Mouse (Mus musculus) testis, adult 2 months (tissue): ENCODE measurements around the gene Adgrf1. TPM values are rescaled to one million over a fixed set of nuclear protein-coding genes. Genes with fewer than 3 reads are reported as not detected.

ENCODE experiments used
- H3K27ac ChIP-seq: fragments of 200-500 bp; 2 replicates; pipeline ENCODE4 v1.5.1; 2012; ENCODE audit warnings: low read depth, low read length; ENCODE audit not compliant: control insufficient read depth, insufficient read depth
- H3K27me3 ChIP-seq: fragments of 200-500 bp; 2 replicates; pipeline ENCODE4 v1.6.1; 2012; ENCODE audit warnings: mild to moderate bottlenecking, low read length, moderate library complexity; ENCODE audit not compliant: control insufficient read depth, insufficient read depth
- H3K36me3 ChIP-seq: fragments of 200-500 bp; 2 replicates; pipeline ENCODE4 v1.6.1; 2012; ENCODE audit warnings: mild to moderate bottlenecking, low read length; ENCODE audit not compliant: control insufficient read depth, insufficient read depth
- H3K4me1 ChIP-seq: fragments of 200-500 bp; 2 replicates; pipeline ENCODE4 v1.6.1; 2012; ENCODE audit warnings: low read length; ENCODE audit not compliant: control insufficient read depth, insufficient read depth
- H3K4me3 ChIP-seq: fragments of 200-500 bp; 2 replicates; pipeline ENCODE4 v1.5.1; 2012; ENCODE audit warnings: low read depth, mild to moderate bottlenecking, low read length, moderate library complexity, mixed read lengths; ENCODE audit not compliant: control insufficient read depth
- CTCF ChIP-seq: fragments of 200-500 bp; IDR thresholded peaks from 2 replicates; pipeline ENCODE4 v1.5.1; 2012; ENCODE audit warnings: low read depth, mild to moderate bottlenecking, inconsistent platforms, low read length, moderate library complexity; ENCODE audit not compliant: control insufficient read depth, insufficient read depth, insufficient replicate concordance
- POLR2A ChIP-seq: fragments of 200-500 bp; IDR thresholded peaks from 2 replicates; pipeline ENCODE4 v1.6.1; 2012; ENCODE audit warnings: low read depth, mild to moderate bottlenecking, inconsistent platforms, low read length, moderate library complexity; ENCODE audit not compliant: control insufficient read depth
- polyA plus RNA-seq: library from polyadenylated mRNA; depleted of rRNA; stranded (reverse); fragments of >200 nt; gene quantifications from 2 replicates; pipeline ENCODE4 v1.2.3, GENCODE M21; 2012

Gene Adgrf1
- polyA plus RNA-seq, 1 experiment: 0.09 TPM

GRCm38 (mm10) chr17:43267046-43267749 lies 2.9 kb upstream of the Adgrf1 start:
- no peak overlapping the region for H3K4me3 ChIP-seq

GRCm38 (mm10) chr17:43276220-43276619 lies 6.1 kb downstream of the Adgrf1 start:
- TF ChIP-seq POLR2A (no peak), CTCF (no peak)
- Histone ChIP-seq H3K27ac (no peak overlapping the region), H3K4me1 (no peaks in the 10 kb centered on the region), H3K4me3 (no peak overlapping the region), H3K27me3 (no peaks in the 10 kb centered on the region), H3K36me3 (no peaks in the 10 kb centered on the region)

More at GRCm38 (mm10) chr17:43267046-43267749, 2.9 kb upstream of the Adgrf1 start:
- Histone ChIP-seq H3K4me1 (no peaks in the 10 kb centered on the region; the same call in 1 of the 2 replicates), H3K36me3 (no peaks in the 10 kb centered on the region), H3K27ac (no peak overlapping the region), H3K27me3 (no peaks in the 10 kb centered on the region)
- no peak for TF ChIP-seq POLR2A
- peak; percentile 85 for TF ChIP-seq CTCF

- no peak overlapping the region for H3K27ac ChIP-seq
- TF ChIP-seq POLR2A (no peak), CTCF (no peak)
Measured at GRCm38 (mm10) chr17:43277223-43277622, 7.1 kb downstream of the Adgrf1 start.

GRCm38 (mm10) chr17:43279671-43280070 lies 9.5 kb downstream of the Adgrf1 start:
- no peaks in the 10 kb centered on the region for H3K4me1 ChIP-seq
- no peaks in the 10 kb centered on the region for H3K27me3 ChIP-seq
- no peak overlapping the region for H3K27ac ChIP-seq
- H3K36me3 ChIP-seq: no peaks in the 10 kb centered on the region
- no peak for TF ChIP-seq POLR2A
- TF ChIP-seq CTCF: no peak
- H3K4me3 ChIP-seq: no peak overlapping the region

More at GRCm38 (mm10) chr17:43277223-43277622, 7.1 kb downstream of the Adgrf1 start:
- no peaks in the 10 kb centered on the region for H3K4me1 ChIP-seq
- H3K27me3 ChIP-seq: no peaks in the 10 kb centered on the region
- H3K4me3 ChIP-seq: no peak overlapping the region
- H3K36me3 ChIP-seq: no peaks in the 10 kb centered on the region

- Histone ChIP-seq H3K27ac (no peak overlapping the region), H3K36me3 (no peaks in the 10 kb centered on the region), H3K27me3 (no peaks in the 10 kb centered on the region), H3K4me1 (no peaks in the 10 kb centered on the region), H3K4me3 (no peak overlapping the region)
- TF ChIP-seq CTCF (no peak), POLR2A (no peak)
Measured at GRCm38 (mm10) chr17:43282353-43282752, 12.2 kb downstream of the Adgrf1 start.

GRCm38 (mm10) chr17:43282828-43283227 lies 12.7 kb downstream of the Adgrf1 start:
- Histone ChIP-seq H3K27me3 (no peaks in the 10 kb centered on the region), H3K36me3 (no peaks in the 10 kb centered on the region), H3K27ac (no peak overlapping the region), H3K4me3 (no peak overlapping the region), H3K4me1 (no peaks in the 10 kb centered on the region)
- TF ChIP-seq POLR2A: no peak
- no peak for TF ChIP-seq CTCF

GRCm38 (mm10) chr17:43299515-43299914 lies 29.4 kb downstream of the Adgrf1 start:
- H3K4me1 ChIP-seq: no peaks in the 10 kb centered on the region
- H3K36me3 ChIP-seq: no peaks in the 10 kb centered on the region
- no peaks in the 10 kb centered on the region for H3K27me3 ChIP-seq
- TF ChIP-seq CTCF: no peak
- TF ChIP-seq POLR2A: no peak
- H3K4me3 ChIP-seq: no peak overlapping the region
- H3K27ac ChIP-seq: no peak overlapping the region
